Mouse (Mus musculus) hematopoietic stem cell, adult 5-6 weeks (primary cell): Measurements from ENCODE around the gene Tnfaip6. TPM values are rescaled to one million over a fixed set of nuclear protein-coding genes. Genes with fewer than 3 reads are reported as not detected.
A peak's percentile ranks its signal among the peaks of the same experiment; 100 is the strongest.
"Not testable (repeated sequence)": the region's sequence is repeated elsewhere in the genome, so short reads cannot be mapped to it uniquely, and the experiment has no call there.

Source experiments
- ATAC-seq, 2 experiments: fragments of 125-278 bp in 1 of 2; replicated peaks in 1 of 2; 2 replicates each; pipeline ENCODE4 v1.8.0; 2016 to 2017; ENCODE audit warnings: inconsistent platforms in 2 of 2, mild to moderate bottlenecking in 2 of 2, moderate number of reproducible peaks in 2 of 2, low read depth in 1 of 2, moderate TSS enrichment in 1 of 2; ENCODE audit not compliant: low FRiP score in 2 of 2, poor library complexity in 2 of 2, severe bottlenecking in 2 of 2, insufficient read depth in 1 of 2, low TSS enrichment in 1 of 2
- total RNA-seq: library from RNA; stranded (forward); fragments of 172-1452, 232-1000 nt; gene quantifications from 2 replicates; pipeline ENCODE4 v1.2.3, GENCODE M21; 2017

Gene Tnfaip6
- 1.2 TPM in 1 of 2 replicates, not detected in the other for total RNA-seq

GRCm38 (mm10) chr2:52037882-52038281 is at the start of gene Tnfaip6:
TSS of gene Tnfaip6 (plus strand) at chr2:52038009.
- ATAC-seq: peak; percentile 71 to 74; a peak in 3 of 4 replicates

- ATAC-seq: no peak
Observed at GRCm38 (mm10) chr2:51989559-51989958, 48.2 kb upstream of the Tnfaip6 start.

GRCm38 (mm10) chr2:51991447-51991846 is 46.4 kb upstream of the Tnfaip6 start:
- ATAC-seq: peak; percentile 62 to 77; a peak in 3 of 4 replicates

- no peak for ATAC-seq
Observed at GRCm38 (mm10) chr2:51999996-52000395, 37.8 kb upstream of the Tnfaip6 start.

GRCm38 (mm10) chr2:52001521-52001920 is 36.3 kb upstream of the Tnfaip6 start:
- no peak for ATAC-seq

GRCm38 (mm10) chr2:52002299-52002698 is 35.5 kb upstream of the Tnfaip6 start:
- not testable (repeated sequence) for ATAC-seq

- ATAC-seq: no peak
Observed at GRCm38 (mm10) chr2:52006380-52006779, 31.4 kb upstream of the Tnfaip6 start.

- ATAC-seq: not testable (repeated sequence)
Observed at GRCm38 (mm10) chr2:52011820-52012219, 26.0 kb upstream of the Tnfaip6 start.

- no peak for ATAC-seq
Observed at GRCm38 (mm10) chr2:52013306-52013820, 24.4 kb upstream of the Tnfaip6 start.

GRCm38 (mm10) chr2:52016361-52016760 is 21.4 kb upstream of the Tnfaip6 start:
- ATAC-seq: no peak

- no peak for ATAC-seq
Observed at GRCm38 (mm10) chr2:52027061-52027460, 10.7 kb upstream of the Tnfaip6 start.

- ATAC-seq: no peak
Observed at GRCm38 (mm10) chr2:52029426-52029825, 8.4 kb upstream of the Tnfaip6 start.

GRCm38 (mm10) chr2:52031491-52031890 is 6.3 kb upstream of the Tnfaip6 start:
- ATAC-seq: no peak

GRCm38 (mm10) chr2:52034601-52035000 is 3.2 kb upstream of the Tnfaip6 start:
- no peak for ATAC-seq

GRCm38 (mm10) chr2:52035144-52035543 is 2.7 kb upstream of the Tnfaip6 start:
- ATAC-seq: no peak

GRCm38 (mm10) chr2:52036929-52037595 is 747 bp upstream of the Tnfaip6 start:
- no peak for ATAC-seq

GRCm38 (mm10) chr2:52038558-52038957 is 749 bp downstream of the Tnfaip6 start:
- ATAC-seq: no peak

- ATAC-seq: no peak
Observed at GRCm38 (mm10) chr2:52039083-52039801, 1.4 kb downstream of the Tnfaip6 start.
